Mouse (Mus musculus): Measurements from ENCODE around the gene Mei1.

GRCm38 (mm10) chr15:82164496-82164895 lies 94.7 kb downstream of the Mei1 start:
- TF ChIP-seq POLR2A (IDR thresholded peaks at IDR 0.05; ENCODE audit: insufficient read depth, low read length) (no peak), EP300 (IDR thresholded peaks at IDR 0.05; ENCODE audit: insufficient read depth, low read depth, low read length) (no peak)
